Mouse (Mus musculus) kidney, adult 2 months (tissue): Measurements from ENCODE around the gene Snx21. TPM values are rescaled to one million over a fixed set of nuclear protein-coding genes. Genes with fewer than 3 reads are reported as not detected.

ENCODE experiments used
- DNase-seq: peaks from one replicate; pipeline ENCODE4 v3.0.0; 2021
- H3K27ac ChIP-seq: fragments of 200-500 bp; 2 replicates; pipeline ENCODE4 v1.5.1; 2012; ENCODE audit warnings: low read depth, low read length, control low read depth, inconsistent platforms; ENCODE audit not compliant: insufficient read depth
- H3K27me3 ChIP-seq: fragments of 200-500 bp; replicated peaks from 2 replicates; pipeline ENCODE4 v1.6.1; 2012; ENCODE audit warnings: mild to moderate bottlenecking, moderate library complexity, low read length, inconsistent platforms; ENCODE audit not compliant: control insufficient read depth, insufficient read depth
- H3K36me3 ChIP-seq: fragments of 200-500 bp; 2 replicates; pipeline ENCODE4 v1.6.1; 2012; ENCODE audit warnings: mild to moderate bottlenecking, moderate library complexity, low read length, inconsistent platforms; ENCODE audit not compliant: control insufficient read depth, insufficient read depth
- H3K4me1 ChIP-seq: fragments of 200-500 bp; 2 replicates; pipeline ENCODE4 v1.6.1; 2011; ENCODE audit warnings: low read length; ENCODE audit not compliant: control insufficient read depth, insufficient read depth
- H3K4me3 ChIP-seq: fragments of 200-500 bp; 2 replicates; pipeline ENCODE4 v1.5.1; 2011; ENCODE audit warnings: mild to moderate bottlenecking, low read depth, low read length, control low read depth; ENCODE audit not compliant: insufficient read depth
- CTCF ChIP-seq: fragments of 200-500 bp; conservative IDR thresholded peaks from 2 replicates; pipeline ENCODE4 v1.5.1; 2011; ENCODE audit warnings: low read depth, mild to moderate bottlenecking, control low read depth, low read length, moderate library complexity, mixed read lengths; ENCODE audit not compliant: insufficient read depth, insufficient read length
- POLR2A ChIP-seq: fragments of 200-500 bp; IDR thresholded peaks from one replicate; pipeline ENCODE4 v1.6.1; 2011; ENCODE audit warnings: low read depth, low read length, control low read depth
- WGBS: fragments of 180-500 bp; shearing (Covaris S2); methylation state at CpG from one replicate; pipeline ENCODE4 v1.1.7; 2018; 5-methylcytosine and 5-hydroxymethylcytosine counted together
- polyA plus RNA-seq: library from polyadenylated mRNA; depleted of rRNA; stranded (reverse); fragments of >200 nt; gene quantifications from 2 replicates; pipeline ENCODE4 v1.2.3, GENCODE M21; 2012

The Snx21 gene
- polyA plus RNA-seq, 1 experiment: 23.2 TPM

DNA sequence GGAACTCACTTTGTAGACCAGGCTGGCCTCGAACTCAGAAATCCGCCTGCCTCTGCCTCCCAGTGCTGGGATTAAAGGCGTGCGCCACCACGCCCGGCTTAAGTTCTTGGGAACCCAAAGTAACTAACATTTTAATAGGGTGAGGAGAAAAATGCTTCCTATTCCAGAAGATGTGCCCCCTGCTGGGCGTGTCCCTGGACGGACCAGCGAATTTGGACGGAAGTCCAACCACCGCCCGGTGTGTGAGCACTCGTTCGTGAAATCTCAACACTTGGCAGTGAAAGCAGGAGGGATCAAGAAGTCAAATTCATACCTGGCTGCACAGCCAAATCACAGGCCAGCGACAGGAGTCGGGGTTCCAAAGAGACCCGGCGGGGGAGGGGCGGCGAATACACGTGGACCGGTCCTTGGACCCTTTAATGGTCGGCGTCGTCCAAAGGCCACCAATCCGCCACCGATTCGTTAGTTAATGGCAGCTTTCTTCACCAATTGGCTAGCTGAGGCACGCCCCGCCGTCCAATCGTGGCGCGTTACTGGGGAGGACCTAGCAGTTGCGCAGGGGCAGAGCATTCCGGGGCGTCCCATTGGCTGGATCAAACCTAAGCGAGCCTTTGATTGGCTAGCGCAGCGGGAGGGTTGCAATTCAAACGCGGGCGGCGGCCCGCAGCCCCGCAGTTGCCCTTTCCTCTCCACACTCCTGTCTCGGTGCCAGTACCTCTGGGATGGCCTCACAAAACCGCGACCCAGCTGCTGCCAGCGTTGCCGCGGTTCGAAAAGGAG, 16.2 kb upstream of the Snx21 start, which contains the start of gene Ube2c:
TSS of gene Ube2c (plus strand) at position 641 of the 780 bp plus-strand sequence.
- Histone ChIP-seq H3K4me1 (peaks cover 3% of the 10 kb centered on the region; the same call in 1 of the 2 replicates), H3K36me3 (no peaks in the 10 kb centered on the region; the same call in 1 of the 2 replicates), H3K4me3 (peak within 1 kb of the TSS; percentile 55), H3K27ac (no peak within 1 kb of the TSS; the same call in 1 of the 2 replicates), H3K27me3 (no peaks in the 10 kb centered on the region)
- 1% methylated on average over 53 of the region's 53 CpGs for WGBS
- DNase-seq: peak; percentile 100
- no peak for TF ChIP-seq POLR2A
- peak; percentile 32; the same call in 1 of the 2 replicates for TF ChIP-seq CTCF

DNA sequence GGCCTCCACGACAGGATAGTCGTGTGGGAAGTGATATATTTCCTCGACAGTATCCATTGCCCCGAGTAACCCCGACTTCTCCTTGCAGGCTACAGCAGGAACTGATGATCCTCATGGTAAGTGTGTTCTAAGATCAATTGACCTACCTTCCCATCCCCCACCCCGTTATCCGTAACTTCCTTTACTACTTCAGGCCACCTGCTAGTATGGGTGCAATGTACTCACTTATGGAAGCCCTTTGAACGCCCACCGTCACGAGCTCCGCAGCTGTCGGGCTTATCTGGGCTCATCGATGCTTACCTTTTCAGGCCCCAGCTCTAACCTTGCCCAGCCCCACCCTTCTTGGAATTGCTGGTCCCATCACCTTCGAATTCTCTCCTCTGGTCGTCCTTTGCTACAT, 15.3 kb upstream of the Snx21 start:
- 2% methylated on average over 15 of the region's 15 CpGs for WGBS
- Histone ChIP-seq H3K27ac (no peak overlapping the region), H3K4me1 (peaks cover 3% of the 10 kb centered on the region; the same call in 1 of the 2 replicates), H3K36me3 (no peaks in the 10 kb centered on the region; the same call in 1 of the 2 replicates), H3K4me3 (no peak overlapping the region), H3K27me3 (no peaks in the 10 kb centered on the region)
- DNase-seq: no peak
- TF ChIP-seq CTCF (no peak), POLR2A (no peak)

DNA sequence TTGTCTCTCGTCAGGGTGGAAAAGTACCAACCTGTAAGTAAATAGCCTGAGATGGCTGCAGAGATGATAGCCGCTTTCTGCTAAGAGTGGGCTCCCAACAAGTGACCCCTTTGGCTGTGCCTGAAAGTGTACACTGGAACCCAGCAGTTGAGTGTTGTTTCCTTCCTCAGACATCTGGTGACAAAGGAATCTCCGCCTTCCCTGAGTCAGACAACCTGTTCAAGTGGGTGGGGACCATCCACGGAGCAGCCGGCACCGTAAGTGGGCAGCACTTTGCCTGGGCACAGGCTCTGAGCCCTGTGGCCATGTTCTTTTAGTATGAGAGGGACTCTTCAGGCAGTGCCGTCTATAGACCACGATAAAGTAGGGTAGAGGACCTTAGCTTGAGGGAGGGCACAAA, 14.5 kb upstream of the Snx21 start:
- H3K4me3 ChIP-seq: no peak overlapping the region
- no peak for DNase-seq
- no peaks in the 10 kb centered on the region for H3K36me3 ChIP-seq
- peaks cover 3% of the 10 kb centered on the region; the same call in 1 of the 2 replicates for H3K4me1 ChIP-seq
- no peak overlapping the region for H3K27ac ChIP-seq
- H3K27me3 ChIP-seq: no peaks in the 10 kb centered on the region
- TF ChIP-seq CTCF (no peak), POLR2A (no peak)
- WGBS: 68% methylated on average over 8 of the region's 8 CpGs

DNA sequence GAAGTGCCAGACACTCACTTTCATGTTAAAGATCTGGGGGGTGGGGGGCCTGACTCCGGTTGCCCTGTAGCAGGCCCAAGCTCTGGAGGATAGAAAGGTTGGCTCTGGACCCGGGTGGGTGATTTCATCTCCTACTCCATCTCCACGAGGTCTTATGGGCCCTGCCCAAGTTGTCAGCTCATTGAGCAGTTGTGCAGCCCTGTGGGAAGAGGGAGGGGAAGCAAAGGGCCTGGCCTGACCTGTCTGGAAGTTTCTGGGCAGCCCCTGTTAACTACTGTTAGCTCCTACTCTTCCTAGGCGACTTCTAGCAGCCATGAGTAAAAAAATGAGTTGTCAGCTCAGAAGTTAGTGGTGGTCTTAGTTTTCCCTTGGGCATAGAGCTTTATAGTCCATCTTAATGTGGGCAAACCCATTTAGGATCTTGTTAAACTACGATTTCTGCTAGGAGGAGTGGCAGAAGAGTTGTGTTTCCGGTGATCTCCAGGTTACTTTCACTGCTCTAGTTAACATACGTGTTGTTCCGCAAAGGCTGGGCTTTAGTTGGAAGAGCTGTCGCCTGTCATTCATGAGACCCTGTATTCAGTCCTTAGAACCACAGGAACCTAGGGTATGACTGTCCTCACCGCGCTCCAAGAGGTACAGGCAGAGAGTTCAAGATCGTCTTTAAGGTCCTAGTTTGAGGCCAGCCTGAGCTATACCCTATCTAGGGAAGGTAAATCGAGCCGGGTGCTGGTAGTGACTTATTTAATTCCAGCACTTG, 12.2 kb upstream of the Snx21 start:
- Histone ChIP-seq H3K27me3 (no peaks in the 10 kb centered on the region), H3K4me3 (no peak overlapping the region), H3K4me1 (peaks cover 3% of the 10 kb centered on the region; the same call in 1 of the 2 replicates), H3K36me3 (no peaks in the 10 kb centered on the region), H3K27ac (no peak overlapping the region)
- WGBS: 84% methylated on average over 14 of the region's 14 CpGs
- no peak for DNase-seq
- no peak for TF ChIP-seq CTCF
- no peak for TF ChIP-seq POLR2A

DNA sequence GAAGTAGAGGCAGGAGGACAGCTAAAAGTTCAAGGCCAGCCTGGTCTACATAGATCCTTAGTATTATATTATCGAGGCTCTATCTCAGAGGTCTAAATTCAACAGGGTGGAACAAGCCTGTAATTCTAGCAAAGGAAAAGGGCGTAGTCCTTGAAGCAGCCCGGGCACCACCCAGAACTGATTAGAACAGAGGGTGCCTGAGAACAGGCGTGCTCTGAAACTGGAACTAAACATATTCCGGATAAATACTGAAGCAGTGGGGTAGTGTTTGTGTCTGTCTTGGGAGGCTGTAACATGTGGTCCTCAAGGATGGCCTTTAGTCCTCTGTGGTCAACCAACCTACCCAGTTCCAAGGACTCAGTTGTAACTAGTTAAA, 11.6 kb upstream of the Snx21 start:
- Histone ChIP-seq H3K27ac (no peak overlapping the region), H3K4me3 (no peak overlapping the region), H3K36me3 (no peaks in the 10 kb centered on the region), H3K4me1 (peaks cover 3% of the 10 kb centered on the region; the same call in 1 of the 2 replicates), H3K27me3 (no peaks in the 10 kb centered on the region)
- WGBS: 67% methylated on average over 5 of the region's 5 CpGs
- no peak for TF ChIP-seq CTCF
- no peak for TF ChIP-seq POLR2A
- no peak for DNase-seq

DNA sequence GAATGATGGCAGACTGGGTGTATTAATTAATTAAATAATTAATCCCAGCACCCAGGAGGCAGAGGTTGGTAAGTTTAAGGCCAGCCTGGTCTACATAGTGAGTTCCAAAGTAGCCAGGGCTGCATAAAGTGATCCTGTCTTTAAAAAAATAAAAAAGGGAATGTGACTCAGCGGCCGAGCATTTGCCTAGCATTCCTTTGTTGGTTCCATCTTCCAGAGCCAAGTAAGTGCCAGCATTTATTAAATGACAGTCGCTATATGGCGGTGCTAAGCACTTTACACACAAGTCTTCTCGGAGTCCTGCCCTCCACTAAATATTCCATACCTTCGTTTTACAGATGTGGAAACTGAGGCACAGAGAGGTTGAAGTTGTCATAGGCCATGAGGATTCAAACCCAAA, 9.5 kb upstream of the Snx21 start:
- no peak for DNase-seq
- Histone ChIP-seq H3K4me1 (no peaks in the 10 kb centered on the region), H3K27ac (no peak overlapping the region), H3K27me3 (no peaks in the 10 kb centered on the region), H3K36me3 (no peaks in the 10 kb centered on the region), H3K4me3 (no peak overlapping the region)
- TF ChIP-seq POLR2A (no peak), CTCF (no peak)
- WGBS: 86% methylated on average over 6 of the region's 6 CpGs

DNA sequence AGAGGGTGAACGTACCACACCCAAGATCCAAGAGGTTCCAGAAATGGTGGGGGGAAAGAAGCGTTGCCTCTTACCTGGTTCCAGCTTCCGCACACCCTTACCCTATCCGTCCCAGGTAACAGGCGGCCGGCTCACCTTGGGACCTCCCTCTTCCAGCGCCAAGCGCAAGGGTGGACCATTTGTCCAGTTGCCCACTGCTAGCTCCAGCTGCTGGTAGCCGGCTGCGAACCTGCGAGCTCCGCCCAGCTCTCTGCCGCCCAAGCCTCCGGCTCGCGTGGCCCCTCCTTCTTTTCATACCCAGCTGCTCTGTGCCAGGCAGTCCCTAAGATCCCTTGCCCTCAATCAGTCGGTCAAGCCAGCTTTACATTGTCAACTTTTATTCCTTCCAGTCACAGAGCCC, 8.8 kb upstream of the Snx21 start:
- TF ChIP-seq CTCF: no peak
- TF ChIP-seq POLR2A: no peak
- no peaks in the 10 kb centered on the region for H3K36me3 ChIP-seq
- no peak overlapping the region for H3K27ac ChIP-seq
- H3K4me1 ChIP-seq: no peaks in the 10 kb centered on the region
- 63% methylated on average over 17 of the region's 17 CpGs for WGBS
- no peak for DNase-seq
- no peaks in the 10 kb centered on the region for H3K27me3 ChIP-seq
- H3K4me3 ChIP-seq: no peak overlapping the region
